Comparison of ENCODE assay signal across 11 mouse cellular contexts in genomic region chr17:26066488-26067020, GRCm38 (mm10). TPM values are rescaled to one million over a fixed set of nuclear protein-coding genes. Genes with fewer than 3 reads are reported as not detected.
A peak's percentile ranks its signal among the peaks of the same experiment; 100 is the strongest.
DNase-seq lines count a peak whose midpoint lies in the region; ATAC-seq and TF ChIP-seq lines count a peak whose summit lies in the region.
"Had no signal": no experiment of that assay in that cellular context is flagged by ENCODE, and none has a peak within 500 bp of the region (broad histone marks: within the 10 kb centered on the region; RNA-seq: fewer than 3 reads in every experiment).

No protein-coding gene starts in this region.

- no peak for TF ChIP-seq POLR2A in limb, embryonic 14.5 days (IDR thresholded peaks at IDR 0.05; ENCODE audit: borderline replicate concordance, extremely low read depth, insufficient read depth, insufficient read length)

- H3K27ac ChIP-seq in heart, embryonic 10.5 days, result no peak overlapping the region
- H3K27ac ChIP-seq in neural tube, embryonic 11.5 days (ENCODE audit: low read depth, low read length), result no peak overlapping the region
- no peak overlapping the region for H3K27ac ChIP-seq in limb, embryonic 14.5 days (replicated peaks; ENCODE audit: low read depth, low read length)

- no peak overlapping the region for H3K9ac ChIP-seq in neural tube, embryonic 11.5 days (ENCODE audit: low read length)
- H3K9ac ChIP-seq in limb, embryonic 14.5 days (ENCODE audit: low read depth, low read length, severe bottlenecking), result peak overlapping the region; percentile 82; the same call in 1 of the 2 replicates

- peaks cover 18% of the 10 kb centered on the region; the same call in 1 of the 2 replicates for H3K27me3 ChIP-seq in heart, embryonic 10.5 days (ENCODE audit: insufficient read depth, poor library complexity, severe bottlenecking)
- no peaks in the 10 kb centered on the region for H3K27me3 ChIP-seq in neural tube, embryonic 11.5 days (ENCODE audit: control insufficient read depth, insufficient read depth, low read length)
- H3K27me3 ChIP-seq in limb, embryonic 14.5 days (ENCODE audit: control insufficient read depth, insufficient read depth, low read length), result no peaks in the 10 kb centered on the region

- H3K4me1 ChIP-seq in heart, embryonic 10.5 days, result peaks cover 54% of the 10 kb centered on the region
- peaks cover 25% of the 10 kb centered on the region for H3K4me1 ChIP-seq in neural tube, embryonic 11.5 days (ENCODE audit: control insufficient read depth, insufficient read depth, low read length)
- peaks cover 25% of the 10 kb centered on the region for H3K4me1 ChIP-seq in limb, embryonic 14.5 days (ENCODE audit: control insufficient read depth, insufficient read depth, low read length)

- peak overlapping the region; percentile 99 for H3K4me2 ChIP-seq in neural tube, embryonic 11.5 days (ENCODE audit: low read depth)
- H3K4me2 ChIP-seq in limb, embryonic 14.5 days (replicated peaks; ENCODE audit: low read depth, low read length, severe bottlenecking), result peak overlapping the region; percentile 100

- ATAC-seq in neural tube, embryonic 11.5 days (ENCODE audit: insufficient read depth, low FRiP score, low TSS enrichment), result no peak
- no peak for ATAC-seq in limb, embryonic 14.5 days (ENCODE audit: low FRiP score, low read depth)
- no peak for ATAC-seq in granulocyte monocyte progenitor cell, adult 5-6 weeks (replicated peaks; ENCODE audit: poor library complexity, severe bottlenecking)
- no peak for ATAC-seq in monocyte, adult 5-6 weeks (replicated peaks; ENCODE audit: insufficient number of reproducible peaks, low FRiP score, low TSS enrichment, poor library complexity, severe bottlenecking)

- H3K9me3 ChIP-seq in heart, embryonic 10.5 days, result no peaks in the 10 kb centered on the region
- H3K9me3 ChIP-seq in neural tube, embryonic 11.5 days (ENCODE audit: control insufficient read depth, low read length), result no peaks in the 10 kb centered on the region
- H3K9me3 ChIP-seq in limb, embryonic 14.5 days (ENCODE audit: control insufficient read depth, low read length), result no peaks in the 10 kb centered on the region

- H3K4me3 ChIP-seq in heart, embryonic 10.5 days, result peak overlapping the region; percentile 92; the same call in 1 of the 2 replicates
- H3K4me3 ChIP-seq in neural tube, embryonic 11.5 days (ENCODE audit: low read depth, low read length), result peak overlapping the region; percentile 66
- H3K4me3 ChIP-seq in limb, embryonic 14.5 days (replicated peaks; ENCODE audit: low read length), result peak overlapping the region; percentile 75

- H3K36me3 ChIP-seq in heart, embryonic 10.5 days, result peaks cover 13% of the 10 kb centered on the region
- H3K36me3 ChIP-seq in neural tube, embryonic 11.5 days (ENCODE audit: control insufficient read depth, insufficient read depth, low read length), result no peaks in the 10 kb centered on the region; the same call in 1 of the 2 replicates
- H3K36me3 ChIP-seq in limb, embryonic 14.5 days (ENCODE audit: control insufficient read depth, insufficient read depth, low read length), result peaks cover 24% of the 10 kb centered on the region

- no peak for DNase-seq in heart, embryonic 10.5 days (ENCODE audit: low spot score)
- no peak for DNase-seq in heart, adult 8-10 months (ENCODE audit: low spot score)
- DNase-seq in neural tube, embryonic 11.5 days (ENCODE audit: low spot score), result no peak
- DNase-seq in neural tube, embryonic 10.5 days (ENCODE audit: extremely low spot score, low spot score), result no peak
- DNase-seq in limb, embryonic 14.5 days (ENCODE audit: low spot score), result no peak
- DNase-seq in gastrocnemius, postnatal 25 days, result no peak
- DNase-seq: cerebellum, postnatal 25 days; kidney, postnatal 36 days; thymus, adult 18-20 months had no signal

- WGBS in heart, embryonic 10.5 days, result 86% methylated on average over 7 of the region's 7 CpGs
- 89% methylated on average over 7 of the region's 7 CpGs for WGBS in neural tube, embryonic 11.5 days
- 92% methylated on average over 7 of the region's 7 CpGs for WGBS in limb, embryonic 14.5 days

RNA-seq across cellular contexts. Expression of gene Rab11fip3, which starts 2.8 kb away (rescaled TPM):
- polyA plus RNA-seq in heart, embryonic 10.5 days (2016; fragmentation: Nextera tagmentation; extraction: Ambion mirVana), result 12.3 and 16.6 TPM in 2 replicates
- total RNA-seq in heart, adult 8-10 months (2022), result 10 to 100 TPM; 30.0 to 33.6 (median 32.2) TPM
- polyA plus RNA-seq in neural tube, embryonic 11.5 days (2014; fragmentation: Nextera tagmentation; extraction: Ambion mirVana), result 24.4 and 24.8 TPM in 2 replicates
- polyA plus RNA-seq in limb, embryonic 14.5 days (2012; rRNA removed), result 39.0 and 47.9 TPM in 2 replicates
- 17.8 and 18.0 TPM in 2 replicates for polyA plus RNA-seq in limb, embryonic 14.5 days (2014; fragmentation: Nextera tagmentation; extraction: Ambion mirVana)
- 1.3 and 3.6 TPM in 2 replicates for total RNA-seq in granulocyte monocyte progenitor cell, adult 5-6 weeks (2014; fragmentation: Nextera tagmentation)
- 0.46 and 0.60 TPM in 2 replicates for total RNA-seq in granulocyte monocyte progenitor cell, adult 5-6 weeks (2017)
- 0.32 to 4.0 TPM (median 1.2 TPM) in 3 replicates for total RNA-seq in monocyte, adult 5-6 weeks (2017)
- 10 to 100 TPM; 54.9 to 71.5 TPM for total RNA-seq in gastrocnemius, postnatal 25 days (2021)

RNA-seq across cellular contexts. Expression of gene Decr2, which starts 23.6 kb away (rescaled TPM):
- polyA plus RNA-seq in heart, embryonic 10.5 days (2016; fragmentation: Nextera tagmentation; extraction: Ambion mirVana), result 32.8 and 39.6 TPM in 2 replicates
- total RNA-seq in heart, adult 8-10 months (2022), result 10 to 100 TPM; 10.2 to 11.2 (median 11.0) TPM
- polyA plus RNA-seq in neural tube, embryonic 11.5 days (2014; fragmentation: Nextera tagmentation; extraction: Ambion mirVana), result 16.5 and 22.9 TPM in 2 replicates
- 32.5 and 34.7 TPM in 2 replicates for polyA plus RNA-seq in limb, embryonic 14.5 days (2012; rRNA removed)
- polyA plus RNA-seq in limb, embryonic 14.5 days (2014; fragmentation: Nextera tagmentation; extraction: Ambion mirVana), result 19.0 and 23.3 TPM in 2 replicates
- 5.7 and 13.3 TPM in 2 replicates for total RNA-seq in granulocyte monocyte progenitor cell, adult 5-6 weeks (2014; fragmentation: Nextera tagmentation)
- total RNA-seq in granulocyte monocyte progenitor cell, adult 5-6 weeks (2017), result 14.8 and 17.0 TPM in 2 replicates
- total RNA-seq in monocyte, adult 5-6 weeks (2017), result 7.7 to 13.9 TPM (median 12.5 TPM) in 3 replicates
- total RNA-seq in gastrocnemius, postnatal 25 days (2021), result 1 to 10 TPM; 2.8 to 3.2 TPM

RNA-seq across cellular contexts. Expression of gene Nme4, which starts 28.8 kb away (rescaled TPM):
- 115 and 137 TPM in 2 replicates for polyA plus RNA-seq in heart, embryonic 10.5 days (2016; fragmentation: Nextera tagmentation; extraction: Ambion mirVana)
- 1 to 10 TPM; 5.0 to 7.6 (median 5.9) TPM for total RNA-seq in heart, adult 8-10 months (2022)
- 66.9 and 68.2 TPM in 2 replicates for polyA plus RNA-seq in neural tube, embryonic 11.5 days (2014; fragmentation: Nextera tagmentation; extraction: Ambion mirVana)
- polyA plus RNA-seq in limb, embryonic 14.5 days (2012; rRNA removed), result 133 and 176 TPM in 2 replicates
- polyA plus RNA-seq in limb, embryonic 14.5 days (2014; fragmentation: Nextera tagmentation; extraction: Ambion mirVana), result 104 and 106 TPM in 2 replicates
- total RNA-seq in granulocyte monocyte progenitor cell, adult 5-6 weeks (2014; fragmentation: Nextera tagmentation), result 74.1 and 75.1 TPM in 2 replicates
- 41.2 and 43.4 TPM in 2 replicates for total RNA-seq in granulocyte monocyte progenitor cell, adult 5-6 weeks (2017)
- total RNA-seq in monocyte, adult 5-6 weeks (2017), result 1.1 TPM in 1 of 3 replicates, not detected in the others
- total RNA-seq in gastrocnemius, postnatal 25 days (2021), result 1 to 10 TPM; 1.2 to 1.7 TPM

RNA-seq across cellular contexts. Expression of gene Tmem8, which starts 46.5 kb away (rescaled TPM):
- polyA plus RNA-seq in heart, embryonic 10.5 days (2016; fragmentation: Nextera tagmentation; extraction: Ambion mirVana), result 0.71 and 1.2 TPM in 2 replicates
- 1 to 10 TPM; 6.0 to 7.0 (median 6.2) TPM for total RNA-seq in heart, adult 8-10 months (2022)
- 1.1 and 1.3 TPM in 2 replicates for polyA plus RNA-seq in neural tube, embryonic 11.5 days (2014; fragmentation: Nextera tagmentation; extraction: Ambion mirVana)
- polyA plus RNA-seq in limb, embryonic 14.5 days (2012; rRNA removed), result 4.3 and 6.5 TPM in 2 replicates
- polyA plus RNA-seq in limb, embryonic 14.5 days (2014; fragmentation: Nextera tagmentation; extraction: Ambion mirVana), result 1.1 and 1.2 TPM in 2 replicates
- total RNA-seq in granulocyte monocyte progenitor cell, adult 5-6 weeks (2014; fragmentation: Nextera tagmentation), result 5.3 and 8.6 TPM in 2 replicates
- total RNA-seq in granulocyte monocyte progenitor cell, adult 5-6 weeks (2017), result 2.1 and 3.7 TPM in 2 replicates
- 7.4 to 10.9 TPM (median 8.5 TPM) in 3 replicates for total RNA-seq in monocyte, adult 5-6 weeks (2017)
- total RNA-seq in gastrocnemius, postnatal 25 days (2021), result 1 to 10 TPM in 1 of 2 experiments, under 1 TPM in 1; 0.87 to 1.2 TPM

RNA-seq across cellular contexts. Expression of gene Mrpl28, which starts 56.7 kb away (rescaled TPM):
- 273 and 284 TPM in 2 replicates for polyA plus RNA-seq in heart, embryonic 10.5 days (2016; fragmentation: Nextera tagmentation; extraction: Ambion mirVana)
- total RNA-seq in heart, adult 8-10 months (2022), result 100 to 1,000 TPM; 160 to 201 (median 177) TPM
- polyA plus RNA-seq in neural tube, embryonic 11.5 days (2014; fragmentation: Nextera tagmentation; extraction: Ambion mirVana), result 240 and 252 TPM in 2 replicates
- 96.1 and 98.9 TPM in 2 replicates for polyA plus RNA-seq in limb, embryonic 14.5 days (2012; rRNA removed)
- polyA plus RNA-seq in limb, embryonic 14.5 days (2014; fragmentation: Nextera tagmentation; extraction: Ambion mirVana), result 179 and 182 TPM in 2 replicates
- 61.7 and 90.4 TPM in 2 replicates for total RNA-seq in granulocyte monocyte progenitor cell, adult 5-6 weeks (2014; fragmentation: Nextera tagmentation)
- 47.1 and 68.9 TPM in 2 replicates for total RNA-seq in granulocyte monocyte progenitor cell, adult 5-6 weeks (2017)
- total RNA-seq in monocyte, adult 5-6 weeks (2017), result 13.0 to 19.6 TPM (median 13.9 TPM) in 3 replicates
- 10 to 100 TPM; 62.0 to 62.3 TPM for total RNA-seq in gastrocnemius, postnatal 25 days (2021)

Comparison
In these comparisons a context has a peak if more than half of its experiments do, and no peak if none do; other contexts are left out.
1. RNA of gene Nme4, which starts 28.8 kb away (total RNA-seq): 41.2 to 75.1 TPM in granulocyte monocyte progenitor cell, adult 5-6 weeks; 5.0 to 7.6 TPM in heart, adult 8-10 months, 1.2 to 1.7 TPM in gastrocnemius, postnatal 25 days and 1.1 TPM in monocyte, adult 5-6 weeks; every median in the first group is over 4 times any median in the second.
2. Peak in every context shown above with its lines, with median percentiles within 50 percentile points of each other: H3K4me3 ChIP-seq.